Mouse (Mus musculus): ENCODE results near the gene Slc22a8.

Gene Slc22a8

GRCm38 (mm10) chr19:8597269-8597668 lies 6.2 kb downstream of the Slc22a8 start:
- no peak for DNase-seq (ENCODE audit: low read depth, low spot score)

- DNase-seq (ENCODE audit: low read depth, low spot score) = no peak
Observed at GRCm38 (mm10) chr19:8599229-8599628, 8.2 kb downstream of the Slc22a8 start.

DNA sequence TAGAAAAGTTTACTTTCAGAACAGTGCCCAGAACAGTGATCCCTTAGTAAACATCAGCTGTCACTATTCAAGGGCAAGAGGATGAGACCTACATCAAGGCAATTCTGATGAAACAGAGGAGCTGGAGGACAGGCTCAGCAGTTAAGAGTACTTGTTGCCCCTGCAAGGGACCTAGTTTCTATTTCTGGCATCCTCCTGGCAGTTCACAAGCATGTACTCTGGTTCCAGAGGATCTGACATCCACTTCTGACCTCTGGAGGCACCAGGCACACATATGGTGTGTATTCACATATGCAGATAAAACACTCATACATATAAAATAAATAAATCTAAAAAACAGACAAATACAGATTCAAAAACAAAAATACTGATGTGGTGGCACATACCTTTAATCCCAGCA lies 10.9 kb downstream of the Slc22a8 start:
- no peak for DNase-seq (ENCODE audit: low read depth, low spot score)

DNA sequence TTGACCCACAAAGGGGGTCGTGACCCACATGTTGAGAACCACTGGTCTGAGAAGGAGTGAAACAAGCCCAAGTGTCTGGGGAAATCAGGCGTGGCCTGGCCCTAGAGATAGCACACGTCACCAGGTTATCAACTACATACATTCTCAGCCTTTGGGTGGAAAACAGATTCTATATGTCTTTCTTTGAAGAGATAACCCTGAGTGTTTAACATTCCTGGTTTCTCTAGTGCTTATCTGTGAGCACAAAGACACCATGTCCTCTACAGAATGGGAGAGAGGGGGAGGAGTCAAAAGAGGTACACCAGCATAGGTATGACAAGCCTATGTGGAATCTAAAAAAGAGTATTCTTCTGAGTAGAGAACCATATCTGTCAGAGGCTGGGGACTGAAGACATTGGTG lies 11.9 kb downstream of the Slc22a8 start:
- DNase-seq (ENCODE audit: low read depth, low spot score) = no peak

DNA sequence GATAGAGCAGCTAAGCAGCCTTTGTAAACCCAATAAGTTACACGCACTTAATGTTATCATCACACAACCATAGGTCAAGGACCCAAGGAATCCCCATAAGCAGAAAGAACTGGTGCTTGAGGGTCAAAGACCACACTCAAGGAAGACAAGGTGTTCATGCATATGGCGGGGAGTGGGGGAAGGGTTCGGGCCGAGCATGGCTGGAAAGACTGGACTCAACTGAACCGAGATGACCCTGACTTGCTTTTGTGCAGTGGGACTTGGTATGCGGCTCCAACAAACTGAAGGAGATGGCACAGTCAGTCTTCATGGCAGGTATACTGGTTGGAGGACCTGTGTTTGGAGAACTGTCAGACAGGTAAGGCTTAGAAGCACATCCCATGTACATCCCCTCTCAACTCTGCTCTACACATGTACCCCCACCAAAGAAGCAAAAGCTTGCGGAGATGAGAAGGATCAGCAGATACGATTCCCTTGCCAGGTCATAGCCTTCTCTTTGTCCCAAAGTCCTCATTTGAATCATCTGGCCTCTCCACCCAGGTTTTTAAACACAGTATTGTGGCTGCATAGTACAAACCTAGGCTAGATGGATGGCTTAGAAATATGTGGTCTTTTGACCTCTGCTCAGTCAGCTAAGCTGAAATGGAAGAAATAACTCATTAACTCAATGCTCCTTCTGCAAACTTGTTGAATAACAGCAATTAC lies 13.6 kb downstream of the Slc22a8 start:
- DNase-seq (ENCODE audit: low read depth, low spot score) = no peak

DNA sequence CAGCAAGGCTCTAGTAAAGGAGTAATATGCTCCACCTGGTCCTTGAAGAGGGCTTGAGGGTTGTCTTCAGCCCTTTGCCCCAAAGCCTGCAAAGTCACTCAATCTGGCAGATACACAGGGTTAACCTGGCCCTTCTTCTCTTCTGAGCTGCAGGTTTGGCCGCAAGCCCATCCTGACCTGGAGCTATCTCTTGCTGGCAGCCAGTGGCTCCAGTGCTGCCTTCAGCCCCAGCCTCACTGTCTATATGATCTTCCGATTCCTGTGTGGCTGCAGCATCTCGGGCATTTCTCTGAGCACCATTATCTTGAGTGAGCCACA lies 14.1 kb downstream of the Slc22a8 start:
- no peak for DNase-seq (ENCODE audit: low read depth, low spot score)

GRCm38 (mm10) chr19:8611358-8612123 lies 20.5 kb downstream of the Slc22a8 start:
- no peak for DNase-seq (ENCODE audit: low read depth, low spot score)

DNA sequence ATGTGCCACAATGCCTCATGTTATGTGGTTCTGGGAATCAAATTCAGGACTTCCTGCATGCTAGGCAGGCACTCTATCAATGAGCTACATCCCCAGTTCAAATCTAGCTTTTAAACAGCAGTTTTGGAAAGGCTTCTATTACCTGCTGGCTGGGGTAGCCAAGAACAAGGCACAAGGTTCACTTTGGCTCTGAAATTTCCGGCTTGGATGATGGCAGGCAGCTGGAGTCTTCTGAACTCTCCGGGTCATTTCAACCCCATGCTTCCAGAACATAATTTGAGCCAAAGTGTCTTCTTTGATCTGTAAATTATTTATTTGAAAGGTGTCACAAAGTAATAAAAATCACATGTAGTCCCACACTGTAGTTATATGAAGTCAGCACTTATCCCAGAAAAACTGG lies 22.1 kb downstream of the Slc22a8 start:
- no peak for DNase-seq (ENCODE audit: low read depth, low spot score)

- DNase-seq (ENCODE audit: low read depth, low spot score) = no peak
Observed at GRCm38 (mm10) chr19:8614343-8614742, 23.3 kb downstream of the Slc22a8 start.

DNA sequence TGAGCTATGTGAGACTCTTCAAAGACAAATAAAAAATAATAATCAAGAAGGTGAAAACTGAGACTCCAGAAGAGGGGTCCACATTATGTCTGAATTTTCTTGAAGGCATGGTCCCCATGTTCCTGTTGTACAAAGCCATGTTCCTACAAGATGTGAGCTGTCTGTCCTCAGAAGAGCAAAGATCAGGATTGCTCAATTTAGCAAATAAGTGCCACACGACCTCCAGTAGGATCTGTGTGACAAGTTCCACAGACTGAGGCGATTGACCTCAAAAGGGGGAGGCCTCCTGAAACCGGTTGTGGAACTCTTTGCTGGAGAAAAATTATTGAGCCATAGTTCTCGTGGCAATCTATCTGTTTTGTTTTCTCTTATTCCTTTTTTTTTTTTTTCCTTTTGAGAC lies 25.3 kb downstream of the Slc22a8 start:
- no peak for DNase-seq (ENCODE audit: low read depth, low spot score)

GRCm38 (mm10) chr19:8617904-8618303 lies 26.9 kb downstream of the Slc22a8 start, which contains the start of gene Slc22a6:
Slc22a6 (plus strand) TSS chr19:8618039.
- no peak for DNase-seq (ENCODE audit: low read depth, low spot score)

- no peak for DNase-seq (ENCODE audit: low read depth, low spot score)
Observed at GRCm38 (mm10) chr19:8621098-8621497, 30.0 kb downstream of the Slc22a8 start.

GRCm38 (mm10) chr19:8630249-8630648 lies 39.2 kb downstream of the Slc22a8 start:
- DNase-seq (ENCODE audit: low read depth, low spot score) = no peak

DNA sequence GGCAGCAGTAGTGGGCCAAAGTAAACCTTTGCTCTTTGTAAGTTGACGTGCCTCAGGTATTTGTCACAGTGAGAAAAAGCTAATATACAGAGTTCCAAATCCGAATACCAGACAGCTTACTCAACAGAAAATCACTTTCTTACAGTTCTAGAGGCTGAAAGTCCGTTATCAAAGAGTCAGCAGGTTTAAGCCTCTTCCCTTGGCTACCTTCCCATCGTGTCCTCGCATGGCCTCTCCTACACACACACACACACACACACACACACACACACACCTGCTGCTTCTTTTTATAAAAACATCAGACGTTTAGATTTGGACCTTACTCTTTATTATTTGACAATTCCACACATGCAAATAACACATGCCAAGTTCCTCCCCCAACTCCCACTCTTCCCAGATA lies 39.8 kb downstream of the Slc22a8 start:
- DNase-seq (ENCODE audit: low read depth, low spot score) = no peak

DNA sequence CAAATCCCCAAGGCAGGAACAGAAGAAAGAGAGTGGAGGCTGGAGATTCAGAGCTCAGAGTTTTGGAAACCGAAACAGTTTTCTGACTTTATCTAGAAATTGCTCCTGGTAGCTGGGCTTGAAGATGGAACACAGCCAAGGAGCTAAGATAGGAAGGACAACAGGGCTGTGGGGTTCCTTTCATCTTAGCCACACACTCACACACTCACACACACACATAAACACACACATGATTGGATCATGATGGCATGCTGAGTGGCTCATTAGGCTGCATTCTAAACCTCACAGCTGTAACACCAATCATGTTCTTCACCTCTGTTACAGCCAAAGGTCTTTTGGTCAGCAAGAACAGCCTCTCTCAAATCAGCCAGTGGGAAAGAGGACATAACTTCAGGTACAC lies 41.0 kb downstream of the Slc22a8 start:
- DNase-seq (ENCODE audit: low read depth, low spot score) = no peak

DNA sequence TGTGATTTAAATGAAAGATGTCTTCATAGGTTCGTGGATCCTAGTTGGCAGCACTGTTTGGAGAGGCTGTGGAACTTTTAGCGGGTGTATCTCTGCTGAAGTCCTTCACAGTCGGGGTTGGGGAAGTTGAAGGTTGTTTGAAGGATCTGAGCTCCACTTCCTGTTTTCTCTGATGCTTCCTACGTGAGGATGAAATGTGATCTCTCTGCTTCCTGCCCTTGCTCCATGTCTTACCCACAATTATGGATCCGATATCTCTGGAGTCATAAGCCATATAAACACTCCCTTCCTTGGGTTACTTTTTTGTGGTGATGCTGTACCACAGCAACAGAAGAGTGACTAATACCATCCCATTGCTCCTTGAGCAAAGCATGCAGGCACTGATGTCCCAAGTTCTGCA lies 51.0 kb downstream of the Slc22a8 start:
- no peak for DNase-seq (ENCODE audit: low read depth, low spot score)

- no peak for DNase-seq (ENCODE audit: low read depth, low spot score)
Observed at GRCm38 (mm10) chr19:8646393-8646792, 55.3 kb downstream of the Slc22a8 start.

- DNase-seq (ENCODE audit: low read depth, low spot score) = no peak
Observed at GRCm38 (mm10) chr19:8655833-8656232, 64.8 kb downstream of the Slc22a8 start.

GRCm38 (mm10) chr19:8656341-8656740 lies 65.3 kb downstream of the Slc22a8 start:
- no peak for DNase-seq (ENCODE audit: low read depth, low spot score)
